Mouse (Mus musculus) myocyte (in vitro differentiated cells): ENCODE results near the gene RPS10-NUDT3. TPM values are rescaled to one million over a fixed set of nuclear protein-coding genes. Genes with fewer than 3 reads are reported as not detected.

Experiments
- H3K27me3 ChIP-seq: one replicate; pipeline ENCODE4 v1.6.1; 2011; ENCODE audit not compliant: control insufficient read depth, insufficient read depth, insufficient read length
- H3K36me3 ChIP-seq: one replicate; pipeline ENCODE4 v1.6.1; 2011; ENCODE audit not compliant: control insufficient read depth, insufficient read depth
- H3K4me2 ChIP-seq: one replicate; pipeline ENCODE4 v1.6.1; 2011; ENCODE audit warnings: low read depth, control low read depth
- H3K4me3 ChIP-seq: one replicate; pipeline ENCODE4 v1.5.1; 2011; ENCODE audit warnings: mild to moderate bottlenecking, control low read depth, moderate library complexity
- H3K79me2 ChIP-seq: one replicate; pipeline ENCODE4 v1.6.1; 2011; ENCODE audit not compliant: control insufficient read depth, insufficient read depth
- H3ac ChIP-seq: one replicate; pipeline ENCODE4 v1.6.1; 2011; ENCODE audit not compliant: control insufficient read depth, insufficient read length
- CEBPB ChIP-seq: IDR thresholded peaks from 2 replicates; pipeline ENCODE4 v1.6.1; 2011; ENCODE audit warnings: mild to moderate bottlenecking, moderate library complexity; ENCODE audit not compliant: poor library complexity, insufficient read depth, severe bottlenecking
- E2F4 ChIP-seq: IDR thresholded peaks from one replicate; pipeline ENCODE4 v1.6.1; 2011; ENCODE audit warnings: mild to moderate bottlenecking, control low read depth, moderate library complexity; ENCODE audit not compliant: insufficient read depth
- MAX ChIP-seq: IDR thresholded peaks from one replicate; pipeline ENCODE4 v1.6.1; 2011; ENCODE audit warnings: low read depth, mild to moderate bottlenecking, control low read depth
- MYOD1 ChIP-seq, 3 experiments: IDR thresholded peaks; one replicate each; pipeline ENCODE4 v1.6.1; 2011; ENCODE audit warnings: control low read depth in 2 of 3, low read depth in 2 of 3, mild to moderate bottlenecking in 2 of 3, moderate library complexity in 1 of 3; ENCODE audit not compliant: insufficient read length in 2 of 3, control insufficient read depth in 1 of 3
- MYOG ChIP-seq, 3 experiments: IDR thresholded peaks; one replicate each; pipeline ENCODE4 v1.6.1; 2011; ENCODE audit warnings: control low read depth in 2 of 3, low read depth in 2 of 3, mild to moderate bottlenecking in 2 of 3; ENCODE audit not compliant: insufficient read length in 2 of 3, control insufficient read depth in 1 of 3, insufficient read depth in 1 of 3
- POLR2A ChIP-seq: IDR thresholded peaks from one replicate; pipeline ENCODE4 v1.6.1; 2011; ENCODE audit warnings: low read depth, mild to moderate bottlenecking, control low read depth, moderate library complexity; ENCODE audit not compliant: insufficient read length
- POLR2AphosphoS2 ChIP-seq: IDR thresholded peaks from one replicate; pipeline ENCODE4 v1.6.1; 2011; ENCODE audit warnings: low read depth, control low read depth; ENCODE audit not compliant: insufficient read length
- REST ChIP-seq: IDR thresholded peaks from one replicate; pipeline ENCODE4 v1.6.1; 2011; ENCODE audit warnings: mild to moderate bottlenecking, control low read depth, moderate library complexity; ENCODE audit not compliant: insufficient read depth, insufficient read length
- SRF ChIP-seq: IDR thresholded peaks from one replicate; pipeline ENCODE4 v1.6.1; 2011; ENCODE audit warnings: low read depth; ENCODE audit not compliant: control insufficient read depth, insufficient read length
- TCF12 ChIP-seq: IDR thresholded peaks from one replicate; pipeline ENCODE4 v1.6.1; 2011; ENCODE audit warnings: mild to moderate bottlenecking, control low read depth; ENCODE audit not compliant: poor library complexity, insufficient read depth, severe bottlenecking
- TCF3 ChIP-seq: IDR thresholded peaks from one replicate; pipeline ENCODE4 v1.6.1; 2011; ENCODE audit warnings: low read depth, control low read depth; ENCODE audit not compliant: insufficient read length
- USF1 ChIP-seq: IDR thresholded peaks from one replicate; pipeline ENCODE4 v1.6.1; 2011; ENCODE audit warnings: low read depth, mild to moderate bottlenecking, control low read depth, moderate library complexity
- polyA plus RNA-seq: library from polyadenylated mRNA; unstranded; fragments of >200 nt; fragmentation: generic; extraction: Trizol; gene quantifications from one replicate; pipeline ENCODE4 v1.2.1, GENCODE M21; 2012; ENCODE audit warnings: missing spikeins

RPS10-NUDT3 gene
- polyA plus RNA-seq, 1 experiment = not detected

DNA sequence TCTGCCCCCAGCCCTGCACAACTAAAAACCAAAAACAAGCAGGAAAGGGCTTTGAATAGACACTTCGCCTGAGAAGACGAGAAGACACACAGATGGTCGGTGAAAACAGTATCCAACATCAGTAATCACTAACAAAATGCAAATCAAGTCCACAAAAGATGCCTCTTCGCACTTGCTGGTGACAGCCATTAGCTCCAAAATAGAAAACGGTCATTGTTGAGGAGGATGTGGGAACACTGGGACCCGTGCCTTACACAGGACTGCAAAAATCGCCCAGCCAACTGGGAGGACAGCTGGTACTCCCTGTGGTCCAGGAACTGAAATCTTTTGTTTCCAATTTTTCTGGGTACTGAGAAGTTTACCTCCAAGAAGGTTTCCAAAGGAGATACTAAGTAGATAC lies 38.9 kb upstream of the RPS10-NUDT3 start:
- H3K4me3 ChIP-seq = no peak overlapping the region
- peaks cover 3% of the 10 kb centered on the region for H3K27me3 ChIP-seq
- TF ChIP-seq MYOG (IDR thresholded peaks at IDR 0.05; ENCODE audit: control insufficient read depth in 1 of 3, insufficient read depth in 1 of 3, insufficient read length in 2 of 3, low read depth in 2 of 3) (no peak), MYOD1 (IDR thresholded peaks at IDR 0.05; ENCODE audit: control insufficient read depth in 1 of 3, insufficient read length in 2 of 3, low read depth in 2 of 3) (peak in 1 of 3 experiments; percentile 5)
- no peak overlapping the region for H3K4me2 ChIP-seq
- H3ac ChIP-seq = no peak overlapping the region
- no peaks in the 10 kb centered on the region for H3K79me2 ChIP-seq
- H3K36me3 ChIP-seq = no peaks in the 10 kb centered on the region

DNA sequence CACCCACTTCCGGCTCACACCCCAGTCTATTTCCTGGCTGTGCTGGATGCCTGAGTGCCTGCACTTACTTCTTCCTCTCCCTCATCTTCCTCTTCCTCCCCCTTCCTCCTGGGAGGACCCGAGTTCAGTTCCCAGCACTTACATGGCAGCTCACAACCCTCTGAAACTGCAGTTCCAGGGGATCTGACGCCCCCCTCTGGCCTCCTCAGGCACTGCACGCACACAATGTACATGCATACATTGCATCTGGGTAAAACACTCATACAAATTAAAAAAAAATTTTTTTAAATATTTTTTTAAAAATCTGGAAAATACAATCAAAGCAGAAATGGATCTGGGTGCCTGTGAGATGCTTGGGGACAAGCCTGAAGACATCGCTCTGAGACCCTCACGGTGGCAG lies 36.7 kb upstream of the RPS10-NUDT3 start:
- H3K27me3 ChIP-seq = peaks cover 3% of the 10 kb centered on the region
- TF ChIP-seq MYOD1 (IDR thresholded peaks at IDR 0.05; ENCODE audit: control insufficient read depth in 1 of 3, insufficient read length in 2 of 3, low read depth in 2 of 3) = no peak
- TF ChIP-seq POLR2AphosphoS2 = no peak
- no peak for TF ChIP-seq POLR2A
- no peak for TF ChIP-seq E2F4
- no peak for TF ChIP-seq USF1
- TF ChIP-seq MYOG (IDR thresholded peaks at IDR 0.05; ENCODE audit: control insufficient read depth in 1 of 3, insufficient read depth in 1 of 3, insufficient read length in 2 of 3, low read depth in 2 of 3) = no peak
- no peak for TF ChIP-seq SRF
- TF ChIP-seq TCF12 = no peak
- TF ChIP-seq REST = no peak
- no peak for TF ChIP-seq TCF3
- no peak for TF ChIP-seq CEBPB
- no peak for TF ChIP-seq MAX
- H3K4me2 ChIP-seq = no peak overlapping the region
- H3K79me2 ChIP-seq = no peaks in the 10 kb centered on the region
- H3K36me3 ChIP-seq = no peaks in the 10 kb centered on the region
- no peak overlapping the region for H3ac ChIP-seq
- no peak overlapping the region for H3K4me3 ChIP-seq

DNA sequence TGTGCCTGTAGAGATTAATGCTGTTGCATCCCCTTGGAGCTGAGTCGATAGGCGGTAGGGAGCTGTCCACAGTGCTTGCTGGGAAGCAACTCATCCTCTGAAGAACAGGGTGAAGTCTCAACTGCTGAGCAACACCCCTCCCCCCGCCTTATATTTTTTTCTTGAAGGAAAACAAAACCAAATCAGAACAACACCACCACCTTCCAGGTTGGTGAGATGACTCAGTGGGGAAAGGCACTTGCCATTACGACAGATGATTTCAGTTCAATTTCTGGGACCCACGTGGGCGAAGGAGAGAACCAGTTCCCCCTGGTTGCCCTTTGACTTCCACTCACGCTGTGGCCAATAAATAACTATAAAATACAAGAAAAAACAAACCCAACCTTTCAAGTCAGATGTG lies 23.7 kb upstream of the RPS10-NUDT3 start:
- TF ChIP-seq MYOG (IDR thresholded peaks at IDR 0.05; ENCODE audit: control insufficient read depth in 1 of 3, insufficient read depth in 1 of 3, insufficient read length in 2 of 3, low read depth in 2 of 3) (no peak), MYOD1 (IDR thresholded peaks at IDR 0.05; ENCODE audit: control insufficient read depth in 1 of 3, insufficient read length in 2 of 3, low read depth in 2 of 3) (no peak), REST (no peak), CEBPB (no peak), MAX (no peak), E2F4 (no peak), POLR2AphosphoS2 (no peak), USF1 (no peak)
- H3K4me2 ChIP-seq = no peak overlapping the region
- no peaks in the 10 kb centered on the region for H3K79me2 ChIP-seq
- no peak overlapping the region for H3ac ChIP-seq
- H3K4me3 ChIP-seq = no peak overlapping the region
- peaks cover 17% of the 10 kb centered on the region for H3K27me3 ChIP-seq
- no peaks in the 10 kb centered on the region for H3K36me3 ChIP-seq

DNA sequence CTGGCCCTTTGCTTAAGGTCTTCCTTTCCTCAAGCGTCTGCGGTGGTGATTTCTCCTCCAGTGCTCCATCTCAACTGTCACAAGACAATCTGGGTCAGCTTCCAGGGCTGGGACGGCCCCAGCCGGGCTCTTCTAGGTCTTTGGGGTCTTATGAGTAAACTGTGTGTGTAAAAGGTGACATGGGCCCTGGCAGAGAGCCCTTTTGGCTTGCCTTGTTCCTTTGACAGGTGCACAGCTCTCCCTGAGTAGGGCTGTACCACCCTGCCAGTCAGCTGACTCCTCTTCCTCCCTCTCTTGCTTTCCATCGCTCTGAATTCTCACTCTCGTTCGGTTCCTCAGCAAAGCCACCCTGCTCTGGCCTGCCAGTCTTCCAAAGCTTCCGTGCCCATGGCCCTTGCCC lies 22.1 kb upstream of the RPS10-NUDT3 start:
- TF ChIP-seq CEBPB (no peak), POLR2A (no peak), MYOD1 (IDR thresholded peaks at IDR 0.05; ENCODE audit: control insufficient read depth in 1 of 3, insufficient read length in 2 of 3, low read depth in 2 of 3) (peak in 1 of 3 experiments; percentile 77), MAX (no peak)
- Histone ChIP-seq H3ac (no peak overlapping the region), H3K79me2 (no peaks in the 10 kb centered on the region), H3K36me3 (no peaks in the 10 kb centered on the region), H3K4me3 (no peak overlapping the region), H3K4me2 (no peak overlapping the region), H3K27me3 (peaks cover 17% of the 10 kb centered on the region)

DNA sequence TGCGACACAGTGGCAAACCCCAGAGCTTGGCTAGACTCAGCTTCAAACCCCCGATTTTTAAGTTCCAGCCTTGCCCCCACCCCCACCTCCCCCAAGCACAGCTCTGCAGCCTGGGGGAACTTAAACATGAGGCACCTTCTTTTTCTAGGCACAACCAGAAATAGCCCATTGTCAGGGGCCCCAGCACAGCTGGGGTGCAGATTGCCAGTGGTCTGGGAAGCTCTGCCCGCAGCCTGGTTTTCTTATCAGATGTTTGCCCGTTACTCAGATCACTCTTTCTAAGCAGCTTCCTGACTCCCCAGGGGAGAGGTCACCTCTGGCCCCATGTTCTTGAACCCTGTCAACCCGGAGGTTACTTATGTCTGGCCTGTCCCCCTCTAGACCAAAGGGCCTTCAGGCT lies 21.4 kb upstream of the RPS10-NUDT3 start:
- peaks cover 17% of the 10 kb centered on the region for H3K27me3 ChIP-seq
- H3K79me2 ChIP-seq = no peaks in the 10 kb centered on the region
- H3ac ChIP-seq = no peak overlapping the region
- H3K36me3 ChIP-seq = no peaks in the 10 kb centered on the region
- H3K4me3 ChIP-seq = no peak overlapping the region
- TF ChIP-seq USF1 (no peak), MAX (no peak), TCF12 (no peak), MYOD1 (IDR thresholded peaks at IDR 0.05; ENCODE audit: control insufficient read depth in 1 of 3, insufficient read length in 2 of 3, low read depth in 2 of 3) (peak in 1 of 3 experiments; percentile 51), TCF3 (no peak), POLR2AphosphoS2 (no peak), E2F4 (no peak), MYOG (IDR thresholded peaks at IDR 0.05; ENCODE audit: control insufficient read depth in 1 of 3, insufficient read depth in 1 of 3, insufficient read length in 2 of 3, low read depth in 2 of 3) (peak in 1 of 3 experiments; percentile 51), SRF (no peak)
- peak overlapping the region; percentile 38 for H3K4me2 ChIP-seq

DNA sequence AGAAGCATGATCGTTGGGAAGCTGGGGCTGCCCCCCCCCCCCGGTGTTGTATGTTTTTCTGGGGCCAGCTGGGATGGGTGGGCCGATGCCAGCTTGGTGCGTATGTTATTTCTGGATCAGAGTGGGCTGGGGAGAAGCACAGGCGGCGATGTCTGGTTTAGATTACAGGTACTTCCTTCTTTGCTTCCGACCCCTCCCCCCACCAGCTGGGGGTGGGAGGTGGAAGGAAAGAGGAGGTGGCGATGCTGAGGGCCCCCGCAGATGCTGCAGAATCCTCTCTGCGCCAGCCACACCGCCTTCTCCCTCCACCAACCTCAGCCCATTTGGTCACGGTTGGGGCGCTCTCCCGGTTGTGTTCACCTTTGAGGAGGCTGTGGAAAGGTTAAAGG lies 21.0 kb upstream of the RPS10-NUDT3 start:
- Histone ChIP-seq H3ac (no peak overlapping the region), H3K4me3 (no peak overlapping the region), H3K36me3 (no peaks in the 10 kb centered on the region), H3K27me3 (peaks cover 17% of the 10 kb centered on the region), H3K4me2 (peak overlapping the region; percentile 38), H3K79me2 (no peaks in the 10 kb centered on the region)
- TF ChIP-seq MAX (no peak), MYOD1 (IDR thresholded peaks at IDR 0.05; ENCODE audit: control insufficient read depth in 1 of 3, insufficient read length in 2 of 3, low read depth in 2 of 3) (peak in 1 of 3 experiments; percentile 48)
